Mouse (Mus musculus): Measurements from ENCODE around the gene Pygb.

Gene Pygb

GRCm38 (mm10) chr2:150786251-150787180, at the start of gene Pygb:
Gene Pygb (plus strand): TSS chr2:150786735.
- DNase-seq (ENCODE audit: low spot score) = peak; percentile 86

GRCm38 (mm10) chr2:150737881-150738280, 48.7 kb upstream of the Pygb start:
- DNase-seq (ENCODE audit: low spot score) = no peak

- no peak for DNase-seq (ENCODE audit: low spot score)
These were observed 46.2 kb upstream of the Pygb start for GRCm38 (mm10) chr2:150740145-150740841.

- no peak for DNase-seq (ENCODE audit: low spot score)
These were observed 45.1 kb upstream of the Pygb start for GRCm38 (mm10) chr2:150741405-150741804.

- no peak for DNase-seq (ENCODE audit: low spot score)
These were observed 41.5 kb upstream of the Pygb start for GRCm38 (mm10) chr2:150745016-150745415.

GRCm38 (mm10) chr2:150748854-150749253, 37.7 kb upstream of the Pygb start, which contains the start of gene Entpd6:
Gene Entpd6 (plus strand): TSS chr2:150749042.
- DNase-seq (ENCODE audit: low spot score) = peak; percentile 91

- no peak for DNase-seq (ENCODE audit: low spot score)
These were observed 37.3 kb upstream of the Pygb start for GRCm38 (mm10) chr2:150749283-150749682.

- DNase-seq (ENCODE audit: low spot score) = no peak
These were observed 36.2 kb upstream of the Pygb start for GRCm38 (mm10) chr2:150750129-150750979.

GRCm38 (mm10) chr2:150755016-150755415, 31.5 kb upstream of the Pygb start:
- DNase-seq (ENCODE audit: low spot score) = no peak

- no peak for DNase-seq (ENCODE audit: low spot score)
These were observed 25.1 kb upstream of the Pygb start for GRCm38 (mm10) chr2:150761476-150761875.

- peak; percentile 69 for DNase-seq (ENCODE audit: low spot score)
These were observed 20.9 kb upstream of the Pygb start for GRCm38 (mm10) chr2:150765619-150766018.

GRCm38 (mm10) chr2:150766083-150766862, 20.3 kb upstream of the Pygb start:
- no peak for DNase-seq (ENCODE audit: low spot score)

GRCm38 (mm10) chr2:150768678-150769077, 17.9 kb upstream of the Pygb start:
- DNase-seq (ENCODE audit: low spot score) = no peak

GRCm38 (mm10) chr2:150770747-150771146, 15.8 kb upstream of the Pygb start:
- peak; percentile 67 for DNase-seq (ENCODE audit: low spot score)

- DNase-seq (ENCODE audit: low spot score) = no peak
These were observed 15.4 kb upstream of the Pygb start for GRCm38 (mm10) chr2:150771169-150771568.

- DNase-seq (ENCODE audit: low spot score) = no peak
These were observed 14.5 kb upstream of the Pygb start for GRCm38 (mm10) chr2:150771996-150772395.

- no peak for DNase-seq (ENCODE audit: low spot score)
These were observed 13.9 kb upstream of the Pygb start for GRCm38 (mm10) chr2:150772466-150773119.

GRCm38 (mm10) chr2:150782801-150783200, 3.7 kb upstream of the Pygb start:
- DNase-seq (ENCODE audit: low spot score) = no peak

- DNase-seq (ENCODE audit: low spot score) = no peak
These were observed 768 bp downstream of the Pygb start for GRCm38 (mm10) chr2:150787234-150787771.

- DNase-seq (ENCODE audit: low spot score) = peak; percentile 82
These were observed 2.4 kb downstream of the Pygb start for GRCm38 (mm10) chr2:150788768-150789550.
